Mouse (Mus musculus) hindbrain, embryonic 14.5 days (tissue): ENCODE results near the gene Efhd2. TPM values are rescaled to one million over a fixed set of nuclear protein-coding genes. Genes with fewer than 3 reads are reported as not detected.

Source experiments
- ATAC-seq: fragments of 200-750 bp; cut with Nextera tagmentation; 2 replicates; pipeline ENCODE4 v1.8.0; 2017; ENCODE audit warnings: moderate number of reproducible peaks, mild to moderate bottlenecking, moderate TSS enrichment, moderate library complexity; ENCODE audit not compliant: low FRiP score
- DNase-seq: peaks from one replicate; pipeline ENCODE4 v3.0.0-alpha.2; 2015; ENCODE audit warnings: low spot score
- H3K27ac ChIP-seq: fragments of 300-500 bp; sonication (generic); 2 replicates; pipeline ENCODE4 v1.5.1; 2014; ENCODE audit warnings: mild to moderate bottlenecking, moderate library complexity
- H3K27me3 ChIP-seq: fragments of 300-500 bp; sonication (generic); 2 replicates; pipeline ENCODE4 v1.6.1; 2014; ENCODE audit warnings: mild to moderate bottlenecking, low read length, mixed read lengths; ENCODE audit not compliant: control insufficient read depth, insufficient read depth
- H3K36me3 ChIP-seq: fragments of 300-500 bp; sonication (generic); replicated peaks from 2 replicates; pipeline ENCODE4 v1.6.1; 2014; ENCODE audit not compliant: control insufficient read depth, insufficient read depth
- H3K4me1 ChIP-seq: fragments of 300-500 bp; sonication (generic); replicated peaks from 2 replicates; pipeline ENCODE4 v1.6.1; 2014; ENCODE audit warnings: antibody characterized with exemption, low read length, mixed read lengths; ENCODE audit not compliant: control insufficient read depth, insufficient read depth
- H3K4me2 ChIP-seq: fragments of 300-500 bp; sonication (generic); replicated peaks from 2 replicates; pipeline ENCODE4 v1.6.1; 2014; ENCODE audit warnings: mild to moderate bottlenecking, moderate library complexity
- H3K4me3 ChIP-seq: fragments of 300-500 bp; sonication (generic); replicated peaks from 2 replicates; pipeline ENCODE4 v1.5.1; 2014; ENCODE audit warnings: mild to moderate bottlenecking, low read length
- H3K9ac ChIP-seq: fragments of 300-500 bp; sonication (generic); 2 replicates; pipeline ENCODE4 v1.6.1; 2014
- H3K9me3 ChIP-seq: fragments of 300-500 bp; sonication (generic); 2 replicates; pipeline ENCODE4 v1.6.1; 2016; ENCODE audit warnings: low read length; ENCODE audit not compliant: control insufficient read depth
- WGBS: fragments of 180-500 bp; shearing (Covaris S2); extraction: QIAGEN DNeasy Blood & Tissue Kit; methylation state at CpG from one replicate; pipeline ENCODE4 v1.1.7; 2014; 5-methylcytosine and 5-hydroxymethylcytosine counted together
- polyA plus RNA-seq: library from polyadenylated mRNA; unstranded; fragments of >200 nt; fragmentation: Nextera tagmentation; extraction: Ambion mirVana; gene quantifications from 2 replicates; pipeline ENCODE4 v1.2.1, GENCODE M21; 2014

Gene Efhd2
- 44.7 and 46.7 TPM in 2 replicates for polyA plus RNA-seq

- Histone ChIP-seq H3K4me2 (peak within 1 kb of the TSS; percentile 81), H3K9me3 (no peaks in the 10 kb centered on the region), H3K4me3 (peak within 1 kb of the TSS; percentile 76), H3K9ac (peak within 1 kb of the TSS; percentile 76), H3K36me3 (no peaks in the 10 kb centered on the region), H3K27ac (peak within 1 kb of the TSS; percentile 81), H3K4me1 (peaks cover 43% of the 10 kb centered on the region), H3K27me3 (no peaks in the 10 kb centered on the region)
- DNase-seq (peak; percentile 78), ATAC-seq (peak; percentile 88)
- under 1% methylated on average over 70 of the region's 73 CpGs for WGBS
Measured at GRCm38 (mm10) chr4:141874601-141875460, at the start of gene Efhd2. Gene Efhd2 (minus strand): TSS chr4:141874920.

- Histone ChIP-seq H3K9me3 (no peaks in the 10 kb centered on the region), H3K36me3 (no peaks in the 10 kb centered on the region), H3K4me1 (no peaks in the 10 kb centered on the region), H3K9ac (no peak overlapping the region), H3K4me3 (no peak overlapping the region), H3K4me2 (no peak overlapping the region), H3K27ac (no peak overlapping the region), H3K27me3 (no peaks in the 10 kb centered on the region)
- DNase-seq (no peak), ATAC-seq (no peak)
- 82% methylated on average over 11 of the region's 11 CpGs for WGBS
Measured at GRCm38 (mm10) chr4:141923961-141924360, 49.2 kb upstream of the Efhd2 start.

GRCm38 (mm10) chr4:141920391-141920790 is 45.7 kb upstream of the Efhd2 start:
- no peak overlapping the region for H3K4me2 ChIP-seq
- ATAC-seq, result no peak
- no peaks in the 10 kb centered on the region for H3K27me3 ChIP-seq
- H3K9me3 ChIP-seq, result no peaks in the 10 kb centered on the region
- no peak overlapping the region for H3K27ac ChIP-seq
- no peaks in the 10 kb centered on the region for H3K4me1 ChIP-seq
- DNase-seq, result no peak
- H3K4me3 ChIP-seq, result no peak overlapping the region
- no peaks in the 10 kb centered on the region for H3K36me3 ChIP-seq
- 88% methylated on average over 10 of the region's 10 CpGs for WGBS
- no peak overlapping the region for H3K9ac ChIP-seq

GRCm38 (mm10) chr4:141917735-141918419 is 43.2 kb upstream of the Efhd2 start:
- Histone ChIP-seq H3K4me1 (no peaks in the 10 kb centered on the region; the same call in 1 of the 2 replicates), H3K4me2 (no peak overlapping the region), H3K9me3 (no peaks in the 10 kb centered on the region), H3K27me3 (no peaks in the 10 kb centered on the region), H3K9ac (no peak overlapping the region), H3K36me3 (no peaks in the 10 kb centered on the region), H3K4me3 (no peak overlapping the region), H3K27ac (no peak overlapping the region)
- DNase-seq (no peak), ATAC-seq (no peak)
- 74% methylated on average over 7 of the region's 7 CpGs for WGBS

- Histone ChIP-seq H3K4me3 (no peak overlapping the region), H3K36me3 (no peaks in the 10 kb centered on the region), H3K9ac (no peak overlapping the region), H3K4me1 (no peaks in the 10 kb centered on the region; the same call in 1 of the 2 replicates), H3K4me2 (no peak overlapping the region), H3K27ac (no peak overlapping the region), H3K9me3 (no peaks in the 10 kb centered on the region), H3K27me3 (no peaks in the 10 kb centered on the region)
- ATAC-seq (no peak), DNase-seq (peak; percentile 44)
- 29% methylated on average over 7 of the region's 7 CpGs for WGBS
Measured at GRCm38 (mm10) chr4:141914040-141914439, 39.3 kb upstream of the Efhd2 start.

- Histone ChIP-seq H3K9ac (no peak overlapping the region), H3K36me3 (no peaks in the 10 kb centered on the region), H3K27ac (no peak overlapping the region), H3K9me3 (no peaks in the 10 kb centered on the region), H3K27me3 (no peaks in the 10 kb centered on the region), H3K4me1 (no peaks in the 10 kb centered on the region; the same call in 1 of the 2 replicates), H3K4me2 (no peak overlapping the region), H3K4me3 (no peak overlapping the region)
- DNase-seq (no peak), ATAC-seq (no peak)
- 78% methylated on average over 13 of the region's 13 CpGs for WGBS
Measured at GRCm38 (mm10) chr4:141913201-141913993, 38.7 kb upstream of the Efhd2 start.

GRCm38 (mm10) chr4:141904710-141905109 is 30.0 kb upstream of the Efhd2 start:
- ATAC-seq (no peak), DNase-seq (no peak)
- no peaks in the 10 kb centered on the region for H3K9me3 ChIP-seq
- no peak overlapping the region for H3K9ac ChIP-seq
- no peak overlapping the region for H3K4me2 ChIP-seq
- no peaks in the 10 kb centered on the region for H3K36me3 ChIP-seq
- no peak overlapping the region for H3K27ac ChIP-seq
- H3K4me3 ChIP-seq, result no peak overlapping the region
- H3K27me3 ChIP-seq, result no peaks in the 10 kb centered on the region
- WGBS, result 90% methylated on average over 9 of the region's 9 CpGs
- H3K4me1 ChIP-seq, result peaks cover 30% of the 10 kb centered on the region

- H3K27ac ChIP-seq, result peak overlapping the region; percentile 85
Measured at GRCm38 (mm10) chr4:141902479-141902858, 27.7 kb upstream of the Efhd2 start.

More at GRCm38 (mm10) chr4:141902479-141902858, 27.7 kb upstream of the Efhd2 start:
- Histone ChIP-seq H3K9ac (no peak overlapping the region), H3K4me2 (no peak overlapping the region), H3K4me1 (peaks cover 51% of the 10 kb centered on the region), H3K36me3 (no peaks in the 10 kb centered on the region), H3K9me3 (no peaks in the 10 kb centered on the region), H3K4me3 (no peak overlapping the region), H3K27me3 (no peaks in the 10 kb centered on the region)
- ATAC-seq, result no peak
- DNase-seq, result no peak
- 58% methylated on average over 8 of the region's 8 CpGs for WGBS
